Mouse (Mus musculus): ENCODE measurements at regions not wholly inside any gene's neighbourhood (a gene's known extent, or its start where the extent isn't known, plus 50 kb on each side); places are given as distances from the start of the nearest gene placed in this dataset.
"Not testable (repeated sequence)": the region's sequence is repeated elsewhere in the genome, so short reads cannot be mapped to it uniquely, and the experiment has no call there.

GRCm38 (mm10) chr10:33715701-33716250 is 70.7 kb downstream of the Sult3a2 start:
- no peak for DNase-seq (ENCODE audit: low spot score in 2 of 2)

- DNase-seq (ENCODE audit: low spot score in 2 of 2): not testable (repeated sequence)
Observed at GRCm38 (mm10) chr10:33708656-33709055, 77.8 kb downstream of the Sult3a2 start.

GRCm38 (mm10) chr10:33704245-33704644 is 79.7 kb upstream of the Clvs2 start:
- not testable (repeated sequence) for DNase-seq (ENCODE audit: low spot score in 2 of 2)

GRCm38 (mm10) chr10:33703420-33703819 is 78.9 kb upstream of the Clvs2 start:
- DNase-seq (ENCODE audit: low spot score in 2 of 2): peak in 1 of 2 experiments; percentile 19
